Mouse (Mus musculus) right cerebral cortex, postnatal 10 days (tissue): ENCODE data around the gene Tmem205.
A peak's percentile ranks its signal among the peaks of the same experiment; 100 is the strongest.

Experiments used
- DNase-seq, 2 experiments: peaks; one replicate each; pipeline ENCODE4 v3.0.0; 2021; ENCODE audit warnings: low spot score in 2 of 2

The Tmem205 gene

DNA sequence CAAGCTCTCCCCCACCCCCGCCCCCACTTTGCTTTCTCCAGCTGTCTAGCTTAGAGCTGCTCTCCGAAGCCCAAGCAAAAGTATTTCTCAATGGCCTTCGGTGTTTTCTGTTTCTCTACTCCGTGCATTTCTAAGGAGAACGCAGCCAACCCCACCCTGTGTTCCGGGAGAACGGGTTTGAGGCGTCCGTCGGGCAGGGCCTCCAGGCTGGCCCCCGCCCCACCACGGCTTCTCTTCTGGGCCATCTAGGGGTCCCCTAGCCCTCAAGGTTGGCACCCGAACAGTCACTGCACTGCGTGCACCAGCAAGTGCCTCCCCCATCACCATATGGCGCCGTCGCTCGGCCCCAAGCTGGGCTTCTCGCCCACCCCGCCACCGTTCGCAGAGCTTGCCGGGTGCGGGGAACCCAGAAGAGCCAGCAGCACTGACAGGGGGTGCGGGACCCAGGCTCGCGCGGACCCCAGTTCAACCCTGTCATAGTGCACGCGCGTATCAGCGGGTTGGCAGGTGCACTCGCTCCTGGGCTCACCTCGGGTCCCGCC lies 9.8 kb downstream of the Tmem205 start:
- peak; percentile 86 to 88 for DNase-seq

DNA sequence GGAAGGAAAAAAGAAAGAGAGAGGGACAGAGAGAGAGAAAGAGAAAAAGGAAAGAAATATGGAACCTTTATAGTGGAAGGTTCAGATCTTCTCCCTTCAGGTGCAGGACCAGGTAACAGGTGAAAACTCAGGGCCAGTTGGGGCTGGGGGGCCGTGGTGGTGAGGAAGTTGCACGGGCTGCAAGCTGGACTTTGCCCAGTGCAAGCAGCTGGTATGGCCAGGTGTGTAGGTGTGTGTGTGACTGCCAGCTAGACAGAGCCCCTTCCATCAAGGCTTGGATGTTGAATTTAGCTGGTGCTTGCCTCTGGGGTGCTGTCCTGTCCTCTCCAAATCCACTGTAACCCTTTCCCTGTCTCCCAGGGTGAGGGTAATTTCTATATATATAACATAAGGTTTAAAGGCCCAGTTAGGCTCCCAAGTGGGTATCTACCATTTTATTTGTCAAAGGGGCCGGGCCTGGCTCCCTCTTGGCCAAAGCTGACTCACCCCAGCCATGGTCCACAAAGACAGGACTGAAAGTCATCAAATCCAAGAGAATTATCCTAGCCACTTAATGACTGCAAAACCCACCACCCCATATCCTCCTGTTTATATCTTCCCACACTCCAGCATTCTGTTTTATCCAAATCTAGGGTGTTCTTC lies 10.4 kb downstream of the Tmem205 start:
- no peak for DNase-seq

DNA sequence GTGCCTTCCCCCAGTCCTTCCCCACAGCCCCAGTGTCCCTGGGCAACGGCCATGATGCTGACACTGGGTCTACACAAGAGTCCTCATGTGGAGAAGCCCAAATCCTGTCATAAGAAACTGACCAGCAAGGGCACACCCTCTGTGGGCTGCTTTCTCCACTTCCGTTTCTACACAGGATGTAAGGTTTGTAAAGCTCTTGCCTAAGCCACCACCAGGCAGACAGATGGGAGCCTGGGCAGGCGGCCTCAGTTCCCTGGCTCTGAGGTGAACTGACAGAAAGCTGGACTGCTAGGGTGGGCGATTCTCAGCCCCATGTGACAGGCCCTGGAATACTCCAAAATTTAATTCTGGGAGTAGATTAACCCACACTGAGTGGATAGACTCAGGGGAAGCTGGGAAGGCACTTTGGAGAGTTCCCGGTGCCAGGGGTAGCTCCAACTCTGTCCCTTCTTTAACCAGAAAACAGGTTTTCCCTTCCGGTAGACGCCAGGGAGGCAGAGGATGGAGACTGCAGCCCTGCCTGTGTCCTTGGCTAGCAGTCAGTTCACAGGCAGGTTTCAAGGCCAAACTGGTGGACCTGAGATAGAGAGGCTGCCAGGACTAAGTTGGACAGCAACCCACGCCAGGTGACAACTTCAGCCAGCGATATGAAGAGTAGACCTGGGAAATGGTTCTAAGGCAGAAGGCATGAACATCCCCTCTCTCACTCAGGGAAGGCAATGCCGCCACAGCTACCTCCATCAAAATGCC lies 17.7 kb downstream of the Tmem205 start:
- no peak for DNase-seq

DNA sequence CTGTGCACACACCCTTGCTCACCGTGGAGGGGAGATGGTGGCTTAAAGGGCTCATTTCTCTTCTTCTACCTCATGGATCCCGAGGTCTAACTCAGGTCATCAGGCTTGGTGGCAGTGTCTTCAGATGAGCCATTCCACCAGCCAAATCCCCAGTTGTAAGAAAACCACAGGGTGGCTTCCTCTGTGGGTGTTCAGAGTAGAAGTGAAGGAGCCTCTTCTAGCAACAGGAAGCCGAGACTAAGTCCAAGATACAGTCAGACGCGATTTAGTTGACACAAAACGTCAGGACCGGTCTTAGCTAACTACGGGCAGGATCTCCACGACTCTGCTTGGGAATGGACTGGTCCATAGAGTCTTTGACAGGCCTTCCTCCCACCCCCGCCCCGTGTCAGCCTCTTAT lies 19.1 kb downstream of the Tmem205 start:
- no peak for DNase-seq

DNA sequence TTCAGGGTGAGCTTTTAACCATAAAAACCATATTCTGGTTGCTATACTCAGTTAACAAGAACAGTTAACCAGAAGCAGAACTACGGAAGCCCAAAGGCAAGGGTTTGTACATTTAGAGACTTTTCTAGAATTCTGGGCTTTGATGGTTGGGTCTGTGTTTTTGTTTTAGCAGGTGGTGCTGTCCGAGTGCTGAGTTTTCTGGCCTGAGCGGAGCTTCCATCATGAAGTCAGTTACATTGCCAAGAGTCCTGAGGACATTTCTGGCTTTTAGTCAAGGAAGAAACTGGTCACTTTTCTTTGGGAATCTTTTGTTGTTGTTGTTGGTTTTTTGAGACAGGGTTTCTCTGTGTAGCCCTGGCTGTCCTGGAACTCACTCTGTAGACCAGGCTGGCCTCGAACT lies 23.3 kb downstream of the Tmem205 start:
- DNase-seq: no peak

DNA sequence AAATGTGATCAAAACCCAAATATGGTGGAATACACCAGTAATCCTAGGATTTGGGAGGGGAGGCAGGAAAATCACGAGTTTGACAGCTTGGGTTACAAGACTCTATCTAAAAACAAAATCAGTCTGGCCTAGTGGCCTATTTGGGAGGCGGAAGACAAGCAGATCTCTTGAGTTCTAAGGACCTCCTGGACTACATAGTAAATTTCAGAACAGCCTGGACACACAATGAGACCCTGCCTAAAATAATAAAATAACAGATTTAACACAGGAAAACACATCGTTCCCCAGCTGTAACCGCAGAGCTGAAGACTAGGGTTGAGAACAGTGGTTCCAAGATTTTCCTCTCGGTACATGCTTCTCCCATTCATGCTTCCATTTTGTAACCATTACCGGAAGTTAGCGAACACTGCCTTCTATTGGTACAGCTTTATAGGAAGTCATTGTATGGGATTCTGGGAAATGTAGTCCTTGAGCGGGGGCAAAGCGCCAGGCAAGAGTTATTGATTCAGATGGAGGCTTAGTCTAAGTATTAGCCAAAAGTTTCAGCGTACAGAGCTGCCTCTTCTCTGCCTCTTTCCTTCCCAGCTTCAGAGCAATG lies 26.0 kb downstream of the Tmem205 start:
- DNase-seq: peak; percentile 85 to 88

DNA sequence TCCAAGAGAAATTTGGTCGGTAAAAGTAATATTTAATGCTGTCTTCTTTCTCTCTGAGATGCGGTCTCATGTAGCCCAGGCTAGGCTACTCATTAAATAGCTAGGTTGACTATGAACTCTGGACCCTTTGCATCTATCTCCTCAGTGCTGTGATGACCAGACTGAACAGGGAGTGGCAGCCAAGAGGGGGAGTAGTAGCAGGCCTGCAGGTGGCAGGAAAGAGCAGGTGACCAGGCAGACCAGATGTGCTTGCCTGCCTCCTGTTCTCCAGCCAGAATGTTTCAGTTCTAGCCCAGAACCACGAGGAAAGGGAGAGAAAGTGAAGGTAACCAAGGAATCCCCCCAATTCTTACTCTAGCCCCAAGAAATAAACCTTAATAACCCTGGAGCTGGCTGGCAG lies 38.1 kb downstream of the Tmem205 start:
- no peak for DNase-seq

DNA sequence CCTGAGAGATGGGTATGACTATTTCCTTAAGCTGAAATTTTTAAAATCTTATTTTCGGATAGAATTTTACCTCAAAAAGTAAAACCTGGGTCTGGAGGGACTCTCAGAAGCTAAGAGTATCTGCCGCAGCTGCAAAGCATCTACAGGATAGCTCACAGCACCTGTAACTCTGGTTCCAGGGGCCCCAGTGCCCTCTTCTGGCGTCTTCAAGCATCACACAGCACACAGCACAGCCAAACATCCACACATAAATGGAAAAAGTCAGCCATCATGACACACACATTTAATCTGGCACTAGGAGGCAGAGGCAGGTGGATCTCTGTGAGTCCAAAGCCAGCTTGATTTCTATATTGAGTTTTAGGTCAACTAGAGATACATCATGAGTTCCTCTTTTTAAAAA lies 50.8 kb downstream of the Tmem205 start:
- DNase-seq: no peak

DNA sequence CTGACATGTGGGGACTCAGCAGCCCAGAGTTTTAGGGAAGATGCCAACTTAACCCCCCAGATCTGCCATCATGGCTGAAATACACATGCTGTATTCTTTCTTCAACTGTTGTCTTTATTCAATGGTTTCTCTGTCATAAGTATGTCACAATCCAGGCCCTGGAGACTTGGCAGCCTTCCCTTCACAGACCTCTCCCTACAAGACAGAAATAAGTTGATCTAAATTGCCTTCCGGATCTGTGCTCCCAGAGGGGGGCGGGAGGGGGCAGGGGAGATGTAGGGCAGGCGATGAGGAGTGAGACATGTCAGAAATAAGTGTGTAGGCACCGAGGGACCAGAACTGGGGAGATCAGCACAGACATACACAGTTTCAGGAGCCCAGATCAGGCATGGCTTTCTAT lies 55.2 kb downstream of the Tmem205 start:
- DNase-seq: no peak
